Mouse (Mus musculus): ENCODE measurements around the gene Mindy4. TPM values are rescaled to one million over a fixed set of nuclear protein-coding genes. Genes with fewer than 3 reads are reported as not detected.

Mindy4 gene
- polyA plus RNA-seq, 1 experiment = 1.0 TPM

DNA sequence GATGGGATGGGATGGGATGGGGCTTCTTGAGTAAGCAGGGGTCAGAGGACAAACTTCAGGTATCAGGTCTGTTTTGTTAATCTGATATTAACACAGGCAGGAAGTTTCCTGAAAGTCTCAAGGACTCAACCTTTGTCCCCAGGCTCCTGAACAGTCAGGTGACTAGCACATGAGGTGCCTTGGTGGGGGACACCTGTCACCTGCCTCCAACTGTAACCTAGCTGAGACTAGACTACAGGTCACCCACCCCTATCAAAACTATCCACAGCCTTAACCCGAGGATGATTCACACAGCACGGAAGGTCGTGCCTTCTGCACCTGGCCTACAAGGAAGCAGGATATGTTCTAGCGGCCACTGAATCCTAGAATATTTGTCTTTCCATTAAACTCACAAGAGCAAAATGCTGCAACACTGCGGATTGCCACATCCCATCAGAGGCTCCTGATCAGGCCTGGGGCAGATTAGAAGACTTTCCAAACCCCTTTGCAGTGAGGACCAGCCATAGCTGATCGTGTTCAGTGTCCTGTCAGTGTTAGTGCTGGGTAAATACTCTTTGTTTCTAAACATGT, 147.3 kb downstream of the Mindy4 start:
- Histone ChIP-seq H3K27me3 (ENCODE audit: control insufficient read depth, insufficient read depth, low read length) (no peaks in the 10 kb centered on the region), H3K4me3 (ENCODE audit: extremely low read depth, insufficient read depth, insufficient read length) (no peak overlapping the region), H3K4me1 (ENCODE audit: control insufficient read depth, insufficient read depth, insufficient read length) (no peaks in the 10 kb centered on the region), H3K27ac (ENCODE audit: insufficient read depth, low read length) (no peak overlapping the region), H3K36me3 (ENCODE audit: control insufficient read depth, insufficient read depth, low read length) (no peaks in the 10 kb centered on the region)
- TF ChIP-seq POLR2A (IDR thresholded peaks at IDR 0.05; ENCODE audit: low read depth, low read length) (no peak), CTCF (IDR thresholded peaks at IDR 0.05; ENCODE audit: extremely low read depth, insufficient read depth, insufficient read length, insufficient replicate concordance) (no peak)
- 92% methylated on average over 6 of the region's 6 CpGs for WGBS
- no peak for DNase-seq (ENCODE audit: low read depth in 1 of 2, low spot score in 2 of 2)

DNA sequence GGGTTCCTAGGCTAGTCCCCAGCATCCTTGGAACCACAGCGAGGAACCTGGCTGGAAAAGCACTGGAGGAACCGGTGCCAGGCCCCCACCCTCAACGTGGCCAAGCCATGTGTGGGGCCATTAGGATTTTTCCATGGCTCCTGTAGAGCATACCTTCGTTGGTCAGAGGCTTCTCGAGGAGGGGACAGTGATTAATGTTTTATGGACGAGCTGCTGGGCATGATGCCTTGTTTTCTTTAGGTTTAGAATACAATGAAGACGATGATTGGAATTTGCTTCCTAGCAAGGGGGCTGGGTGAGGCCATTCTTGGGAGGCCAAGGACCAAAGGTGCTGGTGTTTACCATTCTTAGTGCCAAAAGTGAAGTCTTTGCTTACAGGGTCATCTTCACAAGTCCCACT, 148.5 kb downstream of the Mindy4 start:
- WGBS = 84% methylated on average over 7 of the region's 7 CpGs
- no peaks in the 10 kb centered on the region for H3K36me3 ChIP-seq (ENCODE audit: control insufficient read depth, insufficient read depth, low read length)
- no peak for DNase-seq (ENCODE audit: low read depth in 1 of 2, low spot score in 2 of 2)
- no peak for TF ChIP-seq POLR2A (IDR thresholded peaks at IDR 0.05; ENCODE audit: low read depth, low read length)
- no peak for TF ChIP-seq CTCF (IDR thresholded peaks at IDR 0.05; ENCODE audit: extremely low read depth, insufficient read depth, insufficient read length, insufficient replicate concordance)
- H3K27ac ChIP-seq (ENCODE audit: insufficient read depth, low read length) = no peak overlapping the region
- H3K4me1 ChIP-seq (ENCODE audit: control insufficient read depth, insufficient read depth, insufficient read length) = no peaks in the 10 kb centered on the region
- H3K27me3 ChIP-seq (ENCODE audit: control insufficient read depth, insufficient read depth, low read length) = no peaks in the 10 kb centered on the region
- H3K4me3 ChIP-seq (ENCODE audit: extremely low read depth, insufficient read depth, insufficient read length) = no peak overlapping the region

DNA sequence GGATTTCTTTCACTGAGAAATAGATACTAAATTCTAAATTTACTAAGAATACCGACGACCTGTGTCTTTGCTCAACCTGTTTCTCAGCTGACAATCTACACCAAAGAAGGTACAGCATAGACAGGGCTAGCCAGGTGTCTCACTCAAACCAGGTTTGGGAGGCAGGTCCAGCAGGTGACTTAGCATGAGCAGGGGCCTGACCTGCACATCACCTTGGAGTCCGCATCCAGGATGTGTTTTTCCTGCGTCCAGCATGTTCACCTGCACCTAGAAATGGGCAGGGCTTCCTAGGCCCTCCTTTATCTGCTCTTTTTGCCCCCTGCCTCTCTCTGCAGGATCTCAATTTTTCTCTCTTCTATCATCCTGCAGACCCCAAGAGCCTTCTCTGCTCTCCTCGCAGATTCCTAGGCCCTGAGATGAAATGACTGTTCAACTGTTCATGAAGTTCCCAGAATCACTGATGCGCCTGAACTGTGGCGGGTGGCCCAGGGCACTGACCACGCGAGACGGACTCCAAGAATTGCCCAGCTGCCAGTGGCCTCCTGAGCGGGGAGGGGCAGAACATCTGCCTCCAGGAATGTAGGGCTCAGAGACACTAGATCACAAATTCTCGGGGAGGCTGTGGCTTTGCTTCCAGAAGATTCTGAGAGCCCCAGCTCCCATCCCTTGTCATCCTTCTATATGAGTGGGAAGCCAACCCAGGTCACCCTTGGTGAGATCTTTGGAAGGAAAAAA, 150.7 kb downstream of the Mindy4 start:
- WGBS = 86% methylated on average over 12 of the region's 12 CpGs
- TF ChIP-seq CTCF (IDR thresholded peaks at IDR 0.05; ENCODE audit: extremely low read depth, insufficient read depth, insufficient read length, insufficient replicate concordance) = no peak
- TF ChIP-seq POLR2A (IDR thresholded peaks at IDR 0.05; ENCODE audit: low read depth, low read length) = no peak

DNA sequence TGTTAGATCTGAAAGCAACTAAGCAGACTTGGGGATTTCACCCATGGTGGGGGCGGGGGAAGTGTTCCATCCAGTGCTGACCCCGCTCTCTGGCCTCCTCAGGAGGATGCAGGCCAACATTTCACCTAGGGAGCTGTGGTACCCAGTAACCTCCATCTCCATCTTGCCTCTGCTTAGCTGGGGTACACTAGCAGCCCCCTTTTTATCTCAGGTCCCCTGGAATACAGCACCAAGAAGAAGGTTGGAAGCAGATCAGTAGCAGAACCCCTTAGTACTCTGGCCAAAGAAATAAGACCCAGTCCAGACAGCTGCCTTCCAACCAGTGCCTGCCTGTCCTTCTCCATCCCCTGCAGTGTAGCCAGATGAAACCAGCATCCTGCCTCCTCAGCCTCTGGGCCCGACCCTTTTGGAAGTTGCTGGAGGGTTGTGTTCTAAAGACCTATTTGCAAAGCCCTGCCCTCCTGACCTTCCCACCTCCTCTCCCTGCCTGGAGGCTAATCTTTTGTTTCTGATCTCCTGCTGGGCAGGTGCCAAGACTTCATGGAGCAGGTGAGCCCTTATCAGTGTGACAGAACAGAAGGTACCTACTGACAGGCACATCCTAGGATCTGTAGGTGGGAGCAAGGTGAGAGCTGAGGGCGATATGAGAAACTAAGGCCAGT, 151.4 kb downstream of the Mindy4 start:
- Histone ChIP-seq H3K36me3 (ENCODE audit: control insufficient read depth, insufficient read depth, low read length) (no peaks in the 10 kb centered on the region), H3K27me3 (ENCODE audit: control insufficient read depth, insufficient read depth, low read length) (no peaks in the 10 kb centered on the region), H3K4me3 (ENCODE audit: extremely low read depth, insufficient read depth, insufficient read length) (no peak overlapping the region), H3K4me1 (ENCODE audit: control insufficient read depth, insufficient read depth, insufficient read length) (no peaks in the 10 kb centered on the region), H3K27ac (ENCODE audit: insufficient read depth, low read length) (no peak overlapping the region)
- 90% methylated on average over 4 of the region's 4 CpGs for WGBS
- TF ChIP-seq CTCF (IDR thresholded peaks at IDR 0.05; ENCODE audit: extremely low read depth, insufficient read depth, insufficient read length, insufficient replicate concordance) = no peak
- no peak for TF ChIP-seq POLR2A (IDR thresholded peaks at IDR 0.05; ENCODE audit: low read depth, low read length)
- no peak for DNase-seq (ENCODE audit: low read depth in 1 of 2, low spot score in 2 of 2)

More for the DNA sequence above, 150.7 kb downstream of the Mindy4 start:
- no peak for DNase-seq (ENCODE audit: low read depth in 1 of 2, low spot score in 2 of 2)
- H3K27me3 ChIP-seq (ENCODE audit: control insufficient read depth, insufficient read depth, low read length) = no peaks in the 10 kb centered on the region
- no peak overlapping the region for H3K27ac ChIP-seq (ENCODE audit: insufficient read depth, low read length)
- no peaks in the 10 kb centered on the region for H3K36me3 ChIP-seq (ENCODE audit: control insufficient read depth, insufficient read depth, low read length)
- no peak overlapping the region for H3K4me3 ChIP-seq (ENCODE audit: extremely low read depth, insufficient read depth, insufficient read length)
- no peaks in the 10 kb centered on the region for H3K4me1 ChIP-seq (ENCODE audit: control insufficient read depth, insufficient read depth, insufficient read length)

DNA sequence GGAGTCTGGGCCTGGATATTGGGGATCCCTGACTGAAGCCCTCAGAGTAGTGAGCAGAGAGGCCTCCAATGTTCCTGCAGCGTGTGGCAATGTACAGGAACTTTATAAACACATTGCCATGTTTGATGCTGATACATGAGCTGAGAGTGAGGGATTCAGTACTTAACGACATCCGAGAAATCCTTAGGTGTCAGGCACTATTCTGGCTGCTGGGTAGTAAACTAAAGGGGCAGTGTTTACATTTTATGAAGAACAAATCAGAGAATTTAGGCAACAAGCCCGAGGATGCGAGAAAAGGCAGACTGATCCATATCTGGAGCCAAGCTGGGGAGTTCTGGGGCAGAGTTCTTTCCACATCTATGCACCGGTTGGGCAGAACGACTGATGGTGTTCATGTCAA, 152.4 kb downstream of the Mindy4 start:
- TF ChIP-seq CTCF (IDR thresholded peaks at IDR 0.05; ENCODE audit: extremely low read depth, insufficient read depth, insufficient read length, insufficient replicate concordance) (no peak), POLR2A (IDR thresholded peaks at IDR 0.05; ENCODE audit: low read depth, low read length) (no peak)
- 82% methylated on average over 7 of the region's 7 CpGs for WGBS
- Histone ChIP-seq H3K27ac (ENCODE audit: insufficient read depth, low read length) (no peak overlapping the region), H3K36me3 (ENCODE audit: control insufficient read depth, insufficient read depth, low read length) (no peaks in the 10 kb centered on the region), H3K27me3 (ENCODE audit: control insufficient read depth, insufficient read depth, low read length) (no peaks in the 10 kb centered on the region), H3K4me1 (ENCODE audit: control insufficient read depth, insufficient read depth, insufficient read length) (no peaks in the 10 kb centered on the region), H3K4me3 (ENCODE audit: extremely low read depth, insufficient read depth, insufficient read length) (no peak overlapping the region)
- no peak for DNase-seq (ENCODE audit: low read depth in 1 of 2, low spot score in 2 of 2)

DNA sequence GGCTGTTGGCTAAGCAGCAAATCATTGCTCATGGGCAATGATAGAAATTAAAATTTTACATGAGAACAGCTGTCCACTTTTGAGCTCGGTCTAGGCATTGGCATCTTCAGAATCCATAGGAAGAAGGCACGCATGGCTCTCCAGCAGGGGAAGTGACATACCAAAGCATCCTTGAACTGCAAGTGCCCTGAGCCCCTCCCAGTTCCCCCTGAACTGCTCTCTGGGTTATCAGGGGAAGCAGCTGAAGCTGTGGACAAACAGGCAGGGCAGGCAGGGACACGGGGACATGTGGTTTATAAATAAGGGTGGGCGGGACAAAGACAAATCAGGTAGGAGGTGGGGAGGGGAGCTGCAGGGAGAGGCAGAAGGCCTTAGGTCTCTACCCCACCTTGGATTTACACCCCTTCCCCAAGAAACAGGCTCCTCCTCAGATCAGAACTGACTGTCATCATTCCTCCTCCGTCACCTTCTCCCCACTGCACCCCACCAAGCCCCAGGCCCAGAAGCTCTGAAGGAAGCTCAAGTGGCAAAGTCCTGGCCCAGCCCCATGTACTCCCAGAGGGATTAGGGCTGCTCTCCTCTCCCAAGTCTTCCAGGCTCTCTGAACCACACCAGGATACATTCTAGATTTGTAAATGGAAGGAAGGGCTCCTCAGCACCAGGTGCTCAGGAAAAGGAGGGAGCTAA, 153.0 kb downstream of the Mindy4 start:
- TF ChIP-seq CTCF (IDR thresholded peaks at IDR 0.05; ENCODE audit: extremely low read depth, insufficient read depth, insufficient read length, insufficient replicate concordance) = no peak
- no peak for TF ChIP-seq POLR2A (IDR thresholded peaks at IDR 0.05; ENCODE audit: low read depth, low read length)
- Histone ChIP-seq H3K36me3 (ENCODE audit: control insufficient read depth, insufficient read depth, low read length) (no peaks in the 10 kb centered on the region), H3K27ac (ENCODE audit: insufficient read depth, low read length) (no peak overlapping the region; the same call in 1 of the 2 replicates), H3K4me1 (ENCODE audit: control insufficient read depth, insufficient read depth, insufficient read length) (no peaks in the 10 kb centered on the region), H3K27me3 (ENCODE audit: control insufficient read depth, insufficient read depth, low read length) (no peaks in the 10 kb centered on the region), H3K4me3 (ENCODE audit: extremely low read depth, insufficient read depth, insufficient read length) (no peak overlapping the region)
- DNase-seq (ENCODE audit: low read depth in 1 of 2, low spot score in 2 of 2) = no peak
- WGBS = 37% methylated on average over 5 of the region's 5 CpGs
